Mouse (Mus musculus) liver, embryonic 14.5 days (tissue): ENCODE data around the gene Vps9d1.

Experiments
- CTCF ChIP-seq: IDR thresholded peaks from 2 replicates; pipeline ENCODE4 v1.5.1; 2016; ENCODE audit warnings: antibody characterized with exemption, low read depth, control low read depth
- EP300 ChIP-seq: IDR thresholded peaks from 2 replicates; pipeline ENCODE4 v1.6.1; 2016; ENCODE audit warnings: antibody characterized with exemption, low read depth

- TF ChIP-seq CTCF (no peak), EP300 (no peak)
Observed at GRCm38 (mm10) chr8:123220917-123221316, 33.2 kb downstream of the Vps9d1 start.
